Mouse (Mus musculus): Measurements from ENCODE around the gene Fastkd3. TPM values are rescaled to one million over a fixed set of nuclear protein-coding genes. Genes with fewer than 3 reads are reported as not detected.

Fastkd3 gene
- total and polyA plus RNA-seq, 2 experiments from 2014 or later: 10.7 to 18.5 TPM

- Histone ChIP-seq H3K4me1 (ENCODE audit: insufficient read depth, low read length) (no peaks in the 10 kb centered on the region), H3K4me3 (ENCODE audit: low read depth, low read length) (no peak overlapping the region), H3K4me2 (ENCODE audit: low read depth, low read length, poor library complexity, severe bottlenecking) (no peak overlapping the region), H3K9me3 (ENCODE audit: low read length) (no peaks in the 10 kb centered on the region), H3K36me3 (ENCODE audit: insufficient read depth, low read length) (peaks cover 2% of the 10 kb centered on the region; the same call in 1 of the 2 replicates), H3K9ac (replicated peaks; ENCODE audit: low read length, poor library complexity, severe bottlenecking) (no peak overlapping the region), H3K27me3 (ENCODE audit: insufficient read depth, low read length) (no peaks in the 10 kb centered on the region), H3K27ac (ENCODE audit: low read depth, low read length) (no peak overlapping the region)
- no peak for ATAC-seq (ENCODE audit: low FRiP score)
- WGBS: 68% methylated on average over 3 of the region's 3 CpGs
- no peak for DNase-seq (ENCODE audit: low spot score)
- TF ChIP-seq CTCF (IDR thresholded peaks at IDR 0.05): no peak
These were observed 45.0 kb downstream of the Fastkd3 start for GRCm38 (mm10) chr13:68627041-68627440.

Other genes with a start within 250 kb of the Fastkd3 start
- gene Mtrr, start 85 bp upstream of the Fastkd3 start, total RNA-seq (2014; rRNA removed): 10.6 and 12.5 TPM in 2 replicates
- 6.8 and 8.2 TPM in 2 replicates for gene Mtrr, start 85 bp upstream of the Fastkd3 start, polyA plus RNA-seq (2015; fragmentation: Nextera tagmentation; extraction: Ambion mirVana)
- gene 1700001L19Rik, start 15.2 kb downstream of the Fastkd3 start, total RNA-seq (2014; rRNA removed): 10.5 and 16.9 TPM in 2 replicates
- 27.6 and 29.6 TPM in 2 replicates for gene 1700001L19Rik, start 15.2 kb downstream of the Fastkd3 start, polyA plus RNA-seq (2015; fragmentation: Nextera tagmentation; extraction: Ambion mirVana)